Mouse (Mus musculus) c-Kit-positive CD71-positive TER-119-negative erythroid progenitor cells, embryonic 14.5 days (primary cell): ENCODE results near the gene Stap1.

Source experiments
- DNase-seq: peaks from one replicate; pipeline ENCODE4 v3.0.0-alpha.2; 2013; ENCODE audit warnings: low read depth

The Stap1 gene

DNA sequence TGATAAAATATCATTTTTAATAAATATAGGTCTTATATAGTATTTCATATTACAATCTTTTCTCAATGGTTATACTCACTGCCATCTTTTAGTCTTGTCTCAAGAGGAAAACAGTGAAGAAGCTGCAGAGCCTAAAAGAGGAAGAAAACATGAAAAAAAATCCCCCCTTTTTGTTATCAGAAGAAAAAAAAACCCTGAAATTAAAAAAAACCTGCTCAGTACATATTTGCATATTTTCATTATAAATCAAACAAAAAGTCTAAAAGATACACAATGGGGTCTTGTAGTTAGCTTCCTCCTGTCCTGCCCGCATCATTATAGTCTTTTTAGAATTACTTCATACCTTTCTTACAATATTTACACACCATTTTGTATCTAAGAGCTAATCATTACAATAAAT lies 57.2 kb downstream of the Stap1 start:
- no peak for DNase-seq

DNA sequence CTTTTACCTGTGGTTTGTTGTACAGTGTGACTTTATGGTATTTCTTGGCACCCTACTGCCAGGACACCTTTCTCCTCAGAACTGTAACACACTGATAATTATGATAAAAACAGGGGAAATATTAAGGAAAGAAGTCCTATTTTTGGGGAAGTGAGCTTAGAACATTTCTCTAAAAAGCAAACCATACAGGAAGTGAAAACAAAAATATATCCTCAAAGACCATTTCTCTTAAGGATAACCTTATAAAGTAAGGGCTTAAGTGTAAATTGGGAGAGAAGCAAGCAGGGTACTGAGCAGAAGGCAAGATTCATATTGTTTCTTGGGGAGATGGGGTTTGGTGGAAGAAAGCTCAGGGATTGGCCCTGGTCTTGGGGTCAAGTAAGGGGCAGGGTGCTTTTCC lies 58.3 kb downstream of the Stap1 start:
- DNase-seq = no peak
